Mouse (Mus musculus) urinary bladder, postnatal 0 days (tissue): ENCODE results near the gene Padi1. TPM values are rescaled to one million over a fixed set of nuclear protein-coding genes. Genes with fewer than 3 reads are reported as not detected.

ENCODE experiments used
- polyA plus RNA-seq: library from polyadenylated mRNA; unstranded; fragments of >200 nt; fragmentation: Nextera tagmentation; extraction: Ambion mirVana; gene quantifications from 2 replicates; pipeline ENCODE4 v1.2.1, GENCODE M21; 2015

The Padi1 gene
- polyA plus RNA-seq, result 0.07 and 0.16 TPM in 2 replicates

DNA sequence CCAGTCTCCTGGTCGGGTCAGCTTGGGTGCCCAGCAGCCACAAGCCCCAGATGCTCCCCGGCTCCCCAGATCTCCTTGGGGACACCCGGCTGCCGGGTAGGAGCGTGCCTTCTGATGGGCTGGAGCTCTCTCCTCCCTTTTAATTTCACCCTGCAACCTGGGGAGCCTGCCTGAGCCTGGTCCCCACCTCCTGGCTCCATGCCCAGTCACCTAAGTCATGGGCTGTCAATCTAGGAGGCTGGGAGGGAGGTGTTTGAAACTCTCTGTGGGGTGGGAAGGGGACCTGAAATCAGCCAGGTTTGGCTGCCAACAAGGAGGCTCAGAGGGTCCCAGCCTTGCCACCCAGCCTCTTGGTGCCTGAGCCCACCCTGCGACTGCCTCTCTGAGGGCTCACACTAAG is at the start of gene Padi1:
Gene Padi1 (minus strand): TSS at position 113 of the 400 bp plus-strand sequence.

DNA sequence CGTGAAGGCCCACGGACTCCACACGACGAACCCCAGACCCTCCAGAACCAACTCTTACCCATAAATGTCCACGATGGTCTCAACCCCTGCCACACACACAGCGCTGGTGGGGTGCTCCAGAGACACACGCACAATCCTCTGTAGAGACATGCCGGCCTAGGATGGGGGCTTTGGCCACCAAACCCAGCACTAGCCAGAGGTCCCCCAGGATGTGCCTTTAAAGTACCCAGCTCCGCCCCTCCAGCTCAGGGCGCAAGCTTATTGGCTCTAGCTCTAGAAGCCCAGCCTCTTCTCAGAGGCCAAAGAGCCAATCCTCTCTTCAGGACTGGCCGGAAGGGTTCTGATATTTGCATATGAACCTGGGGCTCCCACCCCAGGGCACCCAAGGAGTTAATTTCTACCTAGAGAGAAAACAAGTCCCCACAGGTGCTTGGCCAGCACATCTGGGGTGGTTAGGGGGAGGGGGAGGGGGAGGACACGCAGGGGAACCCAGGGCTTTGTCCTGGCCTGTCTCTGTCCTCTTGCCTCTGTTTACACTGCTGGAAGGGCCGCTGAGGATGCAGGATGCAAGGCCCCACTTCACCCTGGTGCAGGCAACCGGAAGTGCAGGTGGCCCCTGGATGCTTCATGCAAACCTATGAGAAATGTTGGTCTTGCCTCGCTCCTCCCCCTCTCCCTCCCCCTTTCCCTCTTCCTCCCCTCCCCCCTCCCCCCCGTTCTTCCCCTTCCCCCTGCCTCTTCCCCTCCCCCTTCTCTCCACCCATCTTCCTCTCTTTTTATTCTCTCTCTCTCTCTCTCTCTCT is 34.9 kb downstream of the Padi1 start, which contains the start of gene Padi3:
Gene Padi3 (minus strand): TSS at position 191 of the 803 bp plus-strand sequence.

DNA sequence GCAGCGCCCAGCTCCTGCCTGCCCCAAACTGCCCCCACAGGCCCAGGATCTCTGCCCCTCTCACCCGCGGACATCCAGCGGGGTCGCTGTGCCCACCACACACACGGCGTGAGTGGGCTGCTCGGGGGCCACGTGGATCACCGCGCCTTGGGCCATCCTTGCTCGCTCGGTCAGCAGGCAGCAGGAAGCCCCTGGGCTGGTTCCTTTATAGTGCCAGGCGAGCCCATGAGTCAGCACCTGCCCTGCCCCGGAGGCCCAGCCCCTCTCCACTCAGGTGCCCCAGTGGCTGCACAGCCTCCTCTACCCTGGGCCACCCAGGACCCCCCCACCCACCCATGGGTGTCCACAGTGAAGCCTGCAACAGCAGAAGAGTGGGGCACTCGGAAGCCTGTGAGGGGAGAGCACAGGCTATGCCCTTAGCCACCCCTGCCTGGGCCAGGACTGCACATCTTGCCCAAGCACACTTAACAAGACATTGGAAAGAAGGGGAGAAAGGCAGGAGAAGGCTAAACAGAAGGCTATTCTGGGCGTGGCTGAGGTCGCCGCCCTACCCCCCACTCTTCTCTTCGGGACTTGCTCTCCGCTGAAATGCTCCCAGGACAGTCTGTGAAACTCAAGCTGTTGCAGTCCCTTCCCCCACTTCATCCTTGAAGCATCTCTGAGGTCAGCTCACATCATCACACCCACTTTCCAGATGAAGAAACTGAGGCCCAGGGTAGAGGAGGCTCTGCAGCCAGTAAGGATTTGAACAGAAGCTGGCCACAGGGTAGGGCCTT is 71.4 kb downstream of the Padi1 start, which contains the start of gene Padi4:
Gene Padi4 (minus strand): TSS at position 212 of the 776 bp plus-strand sequence.

Other genes starting within 250 kb of the Padi1 start
- gene Arhgef10l, start 179.8 kb downstream of the Padi1 start, polyA plus RNA-seq, result 15.6 and 16.6 TPM in 2 replicates
- 8.6 and 9.8 TPM in 2 replicates for gene Rcc2, start 145.2 kb downstream of the Padi1 start, polyA plus RNA-seq
- gene Padi6, start 103.1 kb downstream of the Padi1 start, polyA plus RNA-seq, result not detected in 2 replicates
- 1.7 and 11.5 TPM in 2 replicates for gene Padi4, start 71.5 kb downstream of the Padi1 start, polyA plus RNA-seq
- gene Padi3, start 35.1 kb downstream of the Padi1 start, polyA plus RNA-seq, result 0.30 TPM in 1 of 2 replicates, not detected in the other
- 0.52 and 1.2 TPM in 2 replicates for gene Padi2, start 60.6 kb upstream of the Padi1 start, polyA plus RNA-seq
- 336 and 350 TPM in 2 replicates for gene Sdhb, start 115.4 kb upstream of the Padi1 start, polyA plus RNA-seq
- 16.9 and 22.3 TPM in 2 replicates for gene Atp13a2, start 141.1 kb upstream of the Padi1 start, polyA plus RNA-seq
- 162 and 198 TPM in 2 replicates for gene Mfap2, start 164.6 kb upstream of the Padi1 start, polyA plus RNA-seq
- gene Crocc, start 214.8 kb upstream of the Padi1 start, polyA plus RNA-seq, result 1.7 and 3.0 TPM in 2 replicates
- 69.1 and 73.9 TPM in 2 replicates for gene Necap2, start 232.6 kb upstream of the Padi1 start, polyA plus RNA-seq
- not detected in 2 replicates for gene Spata21, start 242.6 kb upstream of the Padi1 start, polyA plus RNA-seq